Mouse (Mus musculus): Measurements from ENCODE around the gene Tex37. TPM values are rescaled to one million over a fixed set of nuclear protein-coding genes. Genes with fewer than 3 reads are reported as not detected.

Gene Tex37
- polyA plus RNA-seq, 1 experiment from 2014 or later = not detected

- TF ChIP-seq CTCF (IDR thresholded peaks at IDR 0.05) = no peak
- POLR2A ChIA-PET = no interaction called here
- in situ Hi-C loops (cut with MboI; ENCODE audit: low pct_unique_long_range_greater_than_20kb) = no loop called here
- DNase-seq (ENCODE audit: low read depth, low spot score) (no peak), ATAC-seq (no peak)
- no peaks in the 10 kb centered on the region for H3K27me3 ChIP-seq
- CTCF ChIA-PET = interaction anchor here (1.3 to 2.1 kb wide), 4 partner anchors 8 to 90 kb away, joined by 6 to 9 read pairs (median 6); no protein-coding TSS in a partner anchor
These were observed 30.7 kb downstream of the Tex37 start for GRCm38 (mm10) chr6:70887993-70888392.

GRCm38 (mm10) chr6:70880714-70881304 lies 37.9 kb downstream of the Tex37 start:
- TF ChIP-seq CTCF (IDR thresholded peaks at IDR 0.05) = peak; percentile 96
- in situ Hi-C loops (cut with MboI; ENCODE audit: low pct_unique_long_range_greater_than_20kb) = loop anchor here (5.0 kb wide), 1 partner anchor 69 kb away; no protein-coding TSS in a partner anchor
- ATAC-seq (no peak), DNase-seq (ENCODE audit: low read depth, low spot score) (peak; percentile 55)
- ChIA-PET POLR2A (interaction anchor here (1.3 to 1.8 kb wide), 2 partner anchors 34 to 69 kb away, joined by 3 to 7 read pairs; no protein-coding TSS in a partner anchor), CTCF (interaction anchor here (0.5 to 7.1 kb wide), 24 partner anchors 8 to 87 kb away, joined by 3 to 111 read pairs (median 6); partner anchors contain the start of gene Tex37)
- H3K27me3 ChIP-seq = no peaks in the 10 kb centered on the region

GRCm38 (mm10) chr6:70875017-70875416 lies 43.7 kb downstream of the Tex37 start:
- peak; percentile 66 for ATAC-seq
- ChIA-PET CTCF (interaction anchor here (0.7 to 3.2 kb wide), 8 partner anchors 14 to 68 kb away, joined by 3 to 29 read pairs (median 4); no protein-coding TSS in a partner anchor), POLR2A (interaction anchor here (0.7 to 1.0 kb wide), 2 partner anchors 16 to 60 kb away, joined by 3 to 5 read pairs; no protein-coding TSS in a partner anchor)
- in situ Hi-C loops (cut with MboI; ENCODE audit: low pct_unique_long_range_greater_than_20kb) = loop anchor here (5.0 kb wide), 1 partner anchor 33 kb away; the partner anchor contains the start of gene Eif2ak3
- no peak for TF ChIP-seq CTCF (IDR thresholded peaks at IDR 0.05)
- DNase-seq (ENCODE audit: low read depth, low spot score) = no peak
- H3K27me3 ChIP-seq = no peaks in the 10 kb centered on the region

GRCm38 (mm10) chr6:70874035-70874775 lies 44.5 kb downstream of the Tex37 start:
- DNase-seq (ENCODE audit: low read depth, low spot score) (no peak), ATAC-seq (no peak)
- ChIA-PET CTCF (interaction anchor here (1.3 to 3.2 kb wide), 5 partner anchors 30 to 68 kb away, joined by 3 to 29 read pairs (median 4); no protein-coding TSS in a partner anchor), POLR2A (no interaction called here)
- in situ Hi-C loops (cut with MboI; ENCODE audit: low pct_unique_long_range_greater_than_20kb) = no loop called here
- no peaks in the 10 kb centered on the region for H3K27me3 ChIP-seq
- TF ChIP-seq CTCF (IDR thresholded peaks at IDR 0.05) = peak; percentile 67

- no peaks in the 10 kb centered on the region for H3K27me3 ChIP-seq
- CTCF ChIA-PET = interaction anchor here (0.8 to 3.5 kb wide), 4 partner anchors 8 to 61 kb away, joined by 3 to 12 read pairs (median 3); no protein-coding TSS in a partner anchor
- no peak for TF ChIP-seq CTCF (IDR thresholded peaks at IDR 0.05)
- DNase-seq (ENCODE audit: low read depth, low spot score) (no peak), ATAC-seq (no peak)
- POLR2A ChIA-PET = interaction anchor here (0.5 to 0.6 kb wide), 2 partner anchors 47 to 59 kb away, joined by 3 read pairs; no protein-coding TSS in a partner anchor
- in situ Hi-C loops (cut with MboI; ENCODE audit: low pct_unique_long_range_greater_than_20kb) = no loop called here
These were observed 46.2 kb downstream of the Tex37 start for GRCm38 (mm10) chr6:70872570-70872969.

- peak; percentile 53 for DNase-seq (ENCODE audit: low read depth, low spot score)
- CTCF ChIA-PET = interaction anchor here (0.8 to 3.5 kb wide), 4 partner anchors 9 to 60 kb away, joined by 3 to 12 read pairs (median 3); no protein-coding TSS in a partner anchor
- TF ChIP-seq CTCF (IDR thresholded peaks at IDR 0.05) = no peak
- in situ Hi-C loops (cut with MboI; ENCODE audit: low pct_unique_long_range_greater_than_20kb) = no loop called here
- peak; percentile 86 for ATAC-seq
- H3K27me3 ChIP-seq = no peaks in the 10 kb centered on the region
- POLR2A ChIA-PET = interaction anchor here (0.6 kb wide), 1 partner anchor 47 kb away, joined by 3 read pairs; no protein-coding TSS in a partner anchor
These were observed 46.6 kb downstream of the Tex37 start for GRCm38 (mm10) chr6:70872128-70872527.

GRCm38 (mm10) chr6:70871511-70871980 lies 47.2 kb downstream of the Tex37 start:
- CTCF ChIA-PET = interaction anchor here (1.1 to 3.5 kb wide), 3 partner anchors 9 to 57 kb away, joined by 3 to 12 read pairs (median 3); no protein-coding TSS in a partner anchor

GRCm38 (mm10) chr6:70867297-70867696 lies 51.4 kb downstream of the Tex37 start:
- no peak for DNase-seq (ENCODE audit: low read depth, low spot score)
- CTCF ChIA-PET = interaction anchor here (0.9 to 2.0 kb wide), 2 partner anchors 45 to 55 kb away, joined by 3 to 5 read pairs; no protein-coding TSS in a partner anchor
- POLR2A ChIA-PET = no interaction called here
- in situ Hi-C loops (cut with MboI; ENCODE audit: low pct_unique_long_range_greater_than_20kb) = no loop called here
- no peak for TF ChIP-seq CTCF (IDR thresholded peaks at IDR 0.05)
- no peak for ATAC-seq
- H3K27me3 ChIP-seq = no peaks in the 10 kb centered on the region

More at GRCm38 (mm10) chr6:70871511-70871980, 47.2 kb downstream of the Tex37 start:
- DNase-seq (ENCODE audit: low read depth, low spot score) = no peak
- in situ Hi-C loops (cut with MboI; ENCODE audit: low pct_unique_long_range_greater_than_20kb) = no loop called here
- POLR2A ChIA-PET = interaction anchor here (0.6 kb wide), 3 partner anchors 33 to 1564 kb away, joined by 3 to 4 read pairs (median 3); no protein-coding TSS in a partner anchor
- ATAC-seq = no peak
- H3K27me3 ChIP-seq = no peaks in the 10 kb centered on the region
- TF ChIP-seq CTCF (IDR thresholded peaks at IDR 0.05) = no peak

- ATAC-seq = no peak
- H3K27me3 ChIP-seq = no peaks in the 10 kb centered on the region
- no peak for DNase-seq (ENCODE audit: low read depth, low spot score)
- in situ Hi-C loops (cut with MboI; ENCODE audit: low pct_unique_long_range_greater_than_20kb) = no loop called here
- ChIA-PET CTCF (no interaction called here), POLR2A (no interaction called here)
- TF ChIP-seq CTCF (IDR thresholded peaks at IDR 0.05) = no peak
These were observed 52.0 kb downstream of the Tex37 start for GRCm38 (mm10) chr6:70866761-70867160.

- ChIA-PET POLR2A (interaction anchor here (0.6 kb wide), 1 partner anchor 13 kb away, joined by 3 read pairs; no protein-coding TSS in a partner anchor), CTCF (interaction anchor here (1.0 kb wide), 1 partner anchor 16 kb away, joined by 3 read pairs; no protein-coding TSS in a partner anchor)
- TF ChIP-seq CTCF (IDR thresholded peaks at IDR 0.05) = no peak
- DNase-seq (ENCODE audit: low read depth, low spot score) (no peak), ATAC-seq (no peak)
- no peaks in the 10 kb centered on the region for H3K27me3 ChIP-seq
- in situ Hi-C loops (cut with MboI; ENCODE audit: low pct_unique_long_range_greater_than_20kb) = no loop called here
These were observed 54.4 kb downstream of the Tex37 start for GRCm38 (mm10) chr6:70864285-70864684.

Other genes starting within 250 kb of the Tex37 start
- gene Rpia, start 126.7 kb downstream of the Tex37 start, polyA plus RNA-seq (2021) = 13.7 TPM
- gene Eif2ak3, start 74.4 kb downstream of the Tex37 start, polyA plus RNA-seq (2021) = 47.3 TPM
- not detected for gene Foxi3, start 37.6 kb upstream of the Tex37 start, polyA plus RNA-seq (2021)
- 0.08 TPM for gene Thnsl2, start 225.5 kb upstream of the Tex37 start, polyA plus RNA-seq (2021)

All from Patski (cell line).